ENCODE assay signal across 17 mouse cellular contexts in genomic region chr4:21674042-21674441, GRCm38 (mm10). TPM values are rescaled to one million over a fixed set of nuclear protein-coding genes. Genes with fewer than 3 reads are reported as not detected.
DNase-seq lines count a peak whose midpoint lies in the region; ATAC-seq lines count a peak whose summit lies in the region.
"Had no signal": no experiment of that assay in that cellular context is flagged by ENCODE, and none has a peak within 500 bp of the region (broad histone marks: within the 10 kb centered on the region; RNA-seq: fewer than 3 reads in every experiment).

No protein-coding gene starts in this region.

- peak; percentile 24; the same call in 1 of the 2 replicates for ATAC-seq in hindbrain, embryonic 12.5 days (ENCODE audit: low FRiP score)
- ATAC-seq in neural tube, embryonic 14.5 days (ENCODE audit: low read depth) = no peak
- no peak for ATAC-seq in cerebellum, adult (ENCODE audit: insufficient number of reproducible peaks, low FRiP score, low TSS enrichment)
- ATAC-seq: Patski had no signal

- peak; percentile 34 for DNase-seq in left cerebral cortex, postnatal 4 days
- no peak for DNase-seq in left cerebral cortex, postnatal 10 days (ENCODE audit: extremely low spot score in 1 of 2, low spot score in 2 of 2)
- peak; percentile 9 for DNase-seq in ZHBTc4 (ENCODE audit: low read depth, low spot score)
- no peak for DNase-seq in thymus, postnatal 25 days
- DNase-seq: adrenal gland, adult 8-10 months; gastrocnemius, postnatal 14 days; heart, postnatal 4 days; lung, postnatal 4 days; thymus, adult 2 months had no signal

- H3K27ac ChIP-seq in hindbrain, embryonic 12.5 days = no peak overlapping the region
- H3K27ac ChIP-seq in neural tube, embryonic 14.5 days (ENCODE audit: low read depth, low read length) = no peak overlapping the region
- H3K27ac ChIP-seq: heart, embryonic 10.5 days; liver, embryonic 15.5 days had no signal

- H3K4me1 ChIP-seq in hindbrain, embryonic 12.5 days = peaks cover 7% of the 10 kb centered on the region
- peaks cover 7% of the 10 kb centered on the region; the same call in 1 of the 2 replicates for H3K4me1 ChIP-seq in neural tube, embryonic 14.5 days (ENCODE audit: control insufficient read depth, insufficient read depth, low read length)

- intact Hi-C loops in left cerebral cortex, postnatal 4 days (cut with DNase I) = no loop called here
- intact Hi-C loops in left cerebral cortex, postnatal 10 days (cut with DNase I) = no loop called here

- no peak overlapping the region for H3K9ac ChIP-seq in hindbrain, embryonic 12.5 days
- no peak overlapping the region for H3K9ac ChIP-seq in neural tube, embryonic 14.5 days (replicated peaks; ENCODE audit: low read depth, low read length)
- H3K9ac ChIP-seq: liver, embryonic 15.5 days had no signal

- H3K4me3 ChIP-seq in hindbrain, embryonic 12.5 days = no peak overlapping the region
- no peak overlapping the region for H3K4me3 ChIP-seq in neural tube, embryonic 14.5 days (ENCODE audit: low read depth, low read length)
- H3K4me3 ChIP-seq: heart, embryonic 10.5 days; liver, embryonic 15.5 days had no signal

- peaks cover 71% of the 10 kb centered on the region for H3K27me3 ChIP-seq in hindbrain, embryonic 12.5 days
- H3K27me3 ChIP-seq in neural tube, embryonic 14.5 days (ENCODE audit: control insufficient read depth, insufficient read depth, low read length) = peaks cover 28% of the 10 kb centered on the region

- WGBS in hindbrain, embryonic 12.5 days = under 1% methylated on average over 17 of the region's 17 CpGs
- WGBS in neural tube, embryonic 14.5 days = under 1% methylated on average over 17 of the region's 17 CpGs

- H3K9me3 ChIP-seq in hindbrain, embryonic 12.5 days (replicated peaks) = no peaks in the 10 kb centered on the region
- no peaks in the 10 kb centered on the region for H3K9me3 ChIP-seq in neural tube, embryonic 14.5 days (ENCODE audit: control insufficient read depth, low read length)
- H3K9me3 ChIP-seq: heart, embryonic 10.5 days; liver, embryonic 15.5 days had no signal

- H3K36me3 ChIP-seq in hindbrain, embryonic 12.5 days = no peaks in the 10 kb centered on the region
- no peaks in the 10 kb centered on the region for H3K36me3 ChIP-seq in neural tube, embryonic 14.5 days (ENCODE audit: control insufficient read depth, insufficient read depth, low read length)
- H3K36me3 ChIP-seq: heart, embryonic 10.5 days; liver, embryonic 15.5 days had no signal

- H3K4me2 ChIP-seq in hindbrain, embryonic 12.5 days (replicated peaks) = peak overlapping the region; percentile 31; the same call in 1 of the 2 replicates
- 0 out of 2 replicates have a peak overlapping the region, but pooled peaks have one; percentile 4 for H3K4me2 ChIP-seq in neural tube, embryonic 14.5 days (ENCODE audit: low read depth, low read length)
- H3K4me2 ChIP-seq: liver, embryonic 15.5 days had no signal

RNA-seq across cellular contexts. Expression of gene Prdm13, which starts 11.7 kb away (rescaled TPM):
- not detected for total RNA-seq in left cerebral cortex, postnatal 4 days (2021)
- total RNA-seq in left cerebral cortex, postnatal 10 days (2021) = not detected
- polyA plus RNA-seq in hindbrain, embryonic 12.5 days (2016; fragmentation: Nextera tagmentation; extraction: Ambion mirVana) = 7.8 and 8.9 TPM in 2 replicates
- 0.36 and 0.50 TPM in 2 replicates for polyA plus RNA-seq in neural tube, embryonic 14.5 days (2014; fragmentation: Nextera tagmentation; extraction: Ambion mirVana)
- total RNA-seq: adrenal gland, adult 8-10 months; gastrocnemius, postnatal 14 days; heart, postnatal 4 days had no signal
- polyA plus RNA-seq: heart, embryonic 10.5 days; kidney, embryonic 16.5 days; limb, embryonic 11.5 days; liver, embryonic 15.5 days; Patski; thymus, adult 2 months had no signal

RNA-seq across cellular contexts. Expression of gene Ccnc, which starts 53.5 kb away (rescaled TPM):
- total RNA-seq in left cerebral cortex, postnatal 4 days (2021) = 10 to 100 TPM; 39.0 to 41.9 TPM
- 10 to 100 TPM; 40.9 to 43.3 TPM for total RNA-seq in left cerebral cortex, postnatal 10 days (2021)
- polyA plus RNA-seq in hindbrain, embryonic 12.5 days (2016; fragmentation: Nextera tagmentation; extraction: Ambion mirVana) = 62.6 and 62.8 TPM in 2 replicates
- polyA plus RNA-seq in neural tube, embryonic 14.5 days (2014; fragmentation: Nextera tagmentation; extraction: Ambion mirVana) = 71.5 and 76.5 TPM in 2 replicates

Comparison
In these comparisons a context has a peak if more than half of its experiments do, and no peak if none do; other contexts are left out.
1. DNase-seq: peak in left cerebral cortex, postnatal 4 days (single experiment) and ZHBTc4 (single experiment); none in left cerebral cortex, postnatal 10 days (0 of 2) and thymus, postnatal 25 days (single experiment).